Mouse (Mus musculus) kidney, adult 2 months (tissue): ENCODE results near the gene Ifitm10.

Experiments used
- CTCF ChIP-seq: fragments of 200-500 bp; conservative IDR thresholded peaks from 2 replicates; pipeline ENCODE4 v1.5.1; 2011; ENCODE audit warnings: low read depth, mild to moderate bottlenecking, control low read depth, low read length, moderate library complexity, mixed read lengths; ENCODE audit not compliant: insufficient read depth, insufficient read length
- POLR2A ChIP-seq: fragments of 200-500 bp; IDR thresholded peaks from one replicate; pipeline ENCODE4 v1.6.1; 2011; ENCODE audit warnings: low read depth, low read length, control low read depth

DNA sequence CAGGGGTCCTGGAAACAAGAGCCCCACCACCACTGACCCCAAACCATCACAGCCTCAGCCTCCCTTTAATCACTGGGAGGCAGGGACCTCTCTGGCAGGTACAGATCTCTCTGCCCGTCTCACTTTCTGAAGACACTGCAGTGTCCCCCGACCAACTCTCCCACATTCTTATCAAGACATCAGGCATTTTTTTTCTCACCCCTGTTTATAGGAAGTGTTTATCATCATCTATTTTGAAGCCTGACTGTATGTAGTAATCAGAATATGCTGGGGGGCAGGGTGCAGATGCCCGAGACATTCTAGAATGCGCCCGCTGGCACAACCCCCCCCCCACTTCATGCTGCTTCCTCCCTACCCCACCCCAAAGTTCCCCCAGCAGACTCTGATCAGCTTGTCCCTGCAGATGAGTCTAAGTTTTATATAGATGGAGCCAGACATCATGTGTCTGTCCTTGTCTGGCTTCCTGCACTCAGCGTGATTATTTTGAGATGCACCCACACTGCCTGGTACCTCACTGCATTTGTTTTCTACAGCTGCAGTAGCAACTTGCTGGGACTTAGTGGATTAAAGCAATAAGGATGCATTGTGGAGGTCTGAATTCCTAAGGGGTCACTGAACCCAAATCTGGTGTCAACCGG lies 26.7 kb upstream of the Ifitm10 start:
- TF ChIP-seq CTCF (no peak), POLR2A (no peak)
